Mouse (Mus musculus) ES-Bruce4 (cell line): Measurements from ENCODE around the gene Anks3. TPM values are rescaled to one million over a fixed set of nuclear protein-coding genes. Genes with fewer than 3 reads are reported as not detected.
A peak's percentile ranks its signal among the peaks of the same experiment; 100 is the strongest.

Experiments
- H3K27ac ChIP-seq: 2 replicates; pipeline ENCODE4 v1.5.1; 2012; ENCODE audit warnings: low read length, inconsistent platforms; ENCODE audit not compliant: insufficient read depth
- H3K27me3 ChIP-seq: 2 replicates; pipeline ENCODE4 v1.6.1; 2012; ENCODE audit warnings: mild to moderate bottlenecking, low read length, inconsistent platforms; ENCODE audit not compliant: control insufficient read depth, poor library complexity, insufficient read depth, severe bottlenecking
- H3K36me3 ChIP-seq: 2 replicates; pipeline ENCODE4 v1.6.1; 2012; ENCODE audit warnings: inconsistent platforms, mild to moderate bottlenecking, low read length, moderate library complexity; ENCODE audit not compliant: control insufficient read depth, poor library complexity, insufficient read depth, severe bottlenecking
- H3K4me1 ChIP-seq: one replicate; pipeline ENCODE4 v1.8.1; 2011; ENCODE audit warnings: low read length; ENCODE audit not compliant: control insufficient read depth, insufficient read depth
- H3K4me3 ChIP-seq: 2 replicates; pipeline ENCODE4 v1.5.1; 2011; ENCODE audit warnings: low read depth, mild to moderate bottlenecking, low read length
- H3K9ac ChIP-seq: 2 replicates; pipeline ENCODE4 v1.6.1; 2012; ENCODE audit warnings: low read depth, mild to moderate bottlenecking, inconsistent platforms; ENCODE audit not compliant: poor library complexity, severe bottlenecking
- H3K9me3 ChIP-seq: replicated peaks from 2 replicates; pipeline ENCODE4 v1.6.1; 2012; ENCODE audit warnings: mild to moderate bottlenecking, low read length, inconsistent platforms; ENCODE audit not compliant: control insufficient read depth, poor library complexity, insufficient read depth, severe bottlenecking
- CTCF ChIP-seq: IDR thresholded peaks from one replicate; pipeline ENCODE4 v1.8.1; 2011; ENCODE audit warnings: low read depth, low read length
- EP300 ChIP-seq: IDR thresholded peaks from 2 replicates; pipeline ENCODE4 v1.6.1; 2011; ENCODE audit warnings: low read depth, low read length; ENCODE audit not compliant: insufficient read depth
- POLR2A ChIP-seq: IDR thresholded peaks from one replicate; pipeline ENCODE4 v1.8.1; 2011; ENCODE audit warnings: low read length; ENCODE audit not compliant: insufficient read depth
- polyA plus RNA-seq: library from polyadenylated mRNA; stranded (reverse); fragments of >200 nt; gene quantifications from 2 replicates; pipeline ENCODE4 v1.2.4, GENCODE M21; 2011; ENCODE audit warnings: low read depth; ENCODE audit not compliant: missing spikeins, insufficient read depth, insufficient read length

The Anks3 gene
- polyA plus RNA-seq, 1 experiment, result 28.4 TPM

DNA sequence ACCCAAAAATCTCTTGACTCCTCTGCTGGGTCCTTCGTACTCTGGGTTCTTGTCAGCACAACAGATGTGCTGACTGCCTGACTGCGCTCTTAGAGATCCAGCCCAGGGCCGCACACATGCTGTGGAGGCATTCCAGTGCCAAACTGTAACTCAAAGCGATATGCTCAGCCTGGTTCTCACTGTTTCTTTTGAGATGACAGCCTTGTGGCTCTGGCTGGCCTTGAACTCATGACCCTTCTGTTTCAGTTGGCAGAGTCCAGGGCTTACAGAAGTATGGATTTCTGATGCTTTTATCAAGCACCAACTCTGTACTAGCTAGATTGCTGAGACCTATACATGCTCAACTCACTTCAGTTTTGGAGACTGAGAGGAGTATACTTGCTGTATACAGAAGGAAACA, 29.3 kb upstream of the Anks3 start:
- Histone ChIP-seq H3K4me3 (no peak overlapping the region), H3K9ac (no peak overlapping the region), H3K4me1 (no peaks in the 10 kb centered on the region), H3K36me3 (no peaks in the 10 kb centered on the region), H3K27ac (no peak overlapping the region), H3K27me3 (no peaks in the 10 kb centered on the region), H3K9me3 (no peaks in the 10 kb centered on the region)
- TF ChIP-seq CTCF (no peak), EP300 (no peak), POLR2A (no peak)

DNA sequence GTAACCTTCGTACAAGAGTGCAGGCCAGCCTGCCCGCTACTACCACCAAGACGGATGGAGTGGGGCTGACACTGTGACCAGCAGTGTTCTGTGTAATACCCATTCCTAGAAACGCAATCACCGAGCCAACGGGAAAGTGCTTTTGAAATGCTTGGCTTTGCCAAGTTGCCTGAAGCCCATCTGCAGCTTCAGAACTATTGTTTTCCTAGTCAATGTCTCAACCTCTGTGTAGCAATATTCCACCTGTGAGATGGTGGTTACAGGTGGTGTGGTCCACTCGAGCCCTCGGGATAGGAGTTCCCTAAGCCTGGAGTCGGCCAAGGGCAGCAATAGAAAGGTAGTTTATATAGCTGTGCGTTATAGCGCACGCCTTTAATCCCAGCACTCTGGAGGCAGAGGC, 20.7 kb upstream of the Anks3 start:
- TF ChIP-seq CTCF (no peak), EP300 (no peak), POLR2A (no peak)
- H3K27me3 ChIP-seq, result no peaks in the 10 kb centered on the region
- H3K4me1 ChIP-seq, result no peaks in the 10 kb centered on the region
- H3K9me3 ChIP-seq, result no peaks in the 10 kb centered on the region
- no peak overlapping the region for H3K27ac ChIP-seq
- H3K36me3 ChIP-seq, result no peaks in the 10 kb centered on the region
- H3K9ac ChIP-seq, result no peak overlapping the region
- H3K4me3 ChIP-seq, result no peak overlapping the region

DNA sequence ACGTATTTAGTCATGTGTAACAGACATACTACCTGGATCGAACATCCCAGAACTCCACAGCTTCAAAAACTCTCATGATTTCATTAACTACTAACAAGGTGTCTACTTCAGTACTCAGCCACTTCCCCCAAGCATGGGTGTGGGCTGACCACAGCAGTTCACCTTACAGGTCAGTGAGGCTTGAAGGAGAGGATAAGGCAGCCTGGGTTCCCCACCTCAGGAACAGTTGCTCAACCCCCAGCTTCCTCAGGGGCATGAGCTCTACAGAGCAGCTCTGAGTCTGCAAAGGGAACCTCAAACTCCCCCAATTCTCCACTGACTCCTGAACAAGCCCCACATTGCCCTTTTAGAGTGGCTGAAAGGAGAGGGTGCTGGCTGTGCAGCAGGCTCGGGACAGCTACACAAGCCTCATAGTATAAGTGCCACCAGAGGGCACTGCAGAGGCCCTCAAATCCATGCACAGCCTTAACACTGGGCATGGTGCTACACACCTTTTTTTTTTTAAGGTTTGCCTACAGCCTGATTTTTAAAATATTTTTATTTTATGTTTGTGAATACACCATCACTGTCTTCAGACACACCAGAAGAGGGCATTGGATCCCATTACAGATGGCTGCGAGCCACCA, 15.9 kb upstream of the Anks3 start:
- no peak overlapping the region for H3K9ac ChIP-seq
- H3K27ac ChIP-seq, result no peak overlapping the region
- no peaks in the 10 kb centered on the region for H3K9me3 ChIP-seq
- no peak overlapping the region for H3K4me3 ChIP-seq
- no peaks in the 10 kb centered on the region for H3K27me3 ChIP-seq
- no peaks in the 10 kb centered on the region for H3K36me3 ChIP-seq
- H3K4me1 ChIP-seq, result no peaks in the 10 kb centered on the region
- TF ChIP-seq POLR2A (no peak), EP300 (no peak), CTCF (peak; percentile 64)

DNA sequence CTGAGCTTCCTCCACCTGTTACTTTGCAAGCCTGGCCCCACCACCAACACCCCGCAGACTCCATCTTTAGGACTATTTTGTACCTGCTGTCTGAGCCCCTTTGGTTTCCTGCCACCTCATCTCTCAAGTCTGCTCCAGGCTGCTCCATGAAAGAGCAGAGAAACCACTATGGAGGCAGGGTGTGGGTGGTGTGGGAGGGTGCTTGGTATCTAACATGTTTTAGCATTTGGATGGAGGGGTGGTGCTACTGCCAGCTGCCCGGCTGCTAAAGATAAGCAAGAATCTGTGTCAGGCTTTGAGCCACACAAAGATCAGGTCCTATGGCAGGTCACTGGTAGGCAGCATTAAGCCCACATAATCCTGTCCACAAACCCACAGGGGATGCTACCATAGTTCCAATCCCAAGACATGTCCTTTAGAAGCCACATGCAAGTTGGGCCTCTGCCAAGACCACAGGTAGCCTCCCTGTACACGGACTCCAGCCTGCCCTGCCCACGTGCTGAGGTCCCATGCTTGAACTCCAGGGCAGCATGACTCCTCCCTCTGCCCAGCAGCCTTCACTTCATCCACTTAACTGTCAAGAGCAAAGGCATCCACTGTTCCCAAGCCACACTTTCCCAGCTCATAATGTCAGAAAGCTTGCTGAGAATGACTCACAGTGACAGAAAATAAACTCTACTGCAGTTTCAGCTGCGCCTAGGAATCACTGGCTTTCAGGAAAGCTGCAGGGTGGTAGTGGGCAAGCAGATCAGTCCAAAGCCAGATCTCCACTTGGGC, 14.5 kb upstream of the Anks3 start:
- H3K4me1 ChIP-seq, result no peaks in the 10 kb centered on the region
- TF ChIP-seq POLR2A (no peak), EP300 (no peak), CTCF (no peak)

DNA sequence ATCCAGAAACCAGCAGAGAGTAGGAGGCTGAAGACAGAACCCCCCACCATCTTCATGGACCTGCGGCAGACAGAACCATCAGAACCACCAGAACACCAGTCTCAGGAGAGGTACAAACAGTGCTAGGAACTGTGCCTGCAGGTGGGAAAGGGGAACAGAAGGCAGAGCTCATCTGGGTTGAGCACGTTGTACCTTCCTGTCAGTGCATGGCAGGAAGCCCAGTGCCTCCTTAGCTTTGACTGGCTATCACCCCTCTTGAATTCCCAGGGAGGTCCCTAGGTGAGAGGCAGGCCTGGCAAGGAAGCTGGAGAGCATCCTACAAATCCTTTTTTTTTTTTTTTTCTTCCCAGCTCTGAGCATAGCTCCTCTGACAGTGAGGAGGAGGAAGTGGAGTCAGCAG, 12.2 kb upstream of the Anks3 start:
- H3K4me1 ChIP-seq, result no peaks in the 10 kb centered on the region
- TF ChIP-seq CTCF, result no peak
- TF ChIP-seq POLR2A, result no peak
- TF ChIP-seq EP300, result no peak
- H3K27ac ChIP-seq, result no peak overlapping the region
- no peaks in the 10 kb centered on the region for H3K36me3 ChIP-seq
- H3K27me3 ChIP-seq, result no peaks in the 10 kb centered on the region
- H3K9me3 ChIP-seq, result no peaks in the 10 kb centered on the region
- H3K4me3 ChIP-seq, result no peak overlapping the region
- H3K9ac ChIP-seq, result no peak overlapping the region

More for the DNA sequence above, 14.5 kb upstream of the Anks3 start:
- Histone ChIP-seq H3K4me3 (no peak overlapping the region), H3K27me3 (no peaks in the 10 kb centered on the region), H3K9me3 (no peaks in the 10 kb centered on the region), H3K9ac (no peak overlapping the region), H3K36me3 (no peaks in the 10 kb centered on the region), H3K27ac (no peak overlapping the region)

DNA sequence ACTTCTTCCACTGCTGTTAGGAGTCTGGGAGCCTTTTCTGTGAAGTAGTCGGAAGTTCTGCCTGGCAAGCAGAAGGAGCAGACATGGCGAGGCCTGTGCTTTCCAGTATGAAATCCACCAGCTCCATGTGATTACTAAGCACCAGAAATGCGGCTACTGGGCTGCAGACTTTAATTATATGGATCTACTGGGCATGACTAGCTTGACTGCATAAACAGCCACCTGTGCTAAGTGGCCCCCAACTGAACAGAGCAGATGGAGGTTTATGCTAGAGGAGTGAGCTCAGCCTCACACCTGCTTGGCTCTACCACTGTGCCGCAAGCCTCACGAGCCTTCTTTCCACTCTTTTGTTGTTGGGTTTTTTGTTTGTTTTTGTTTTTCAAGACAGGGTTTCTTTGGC, 10.5 kb upstream of the Anks3 start:
- H3K27me3 ChIP-seq, result no peaks in the 10 kb centered on the region
- no peak overlapping the region for H3K9ac ChIP-seq
- TF ChIP-seq POLR2A, result no peak
- TF ChIP-seq CTCF, result no peak
- TF ChIP-seq EP300, result no peak
- H3K4me1 ChIP-seq, result no peaks in the 10 kb centered on the region
- no peaks in the 10 kb centered on the region for H3K9me3 ChIP-seq
- no peaks in the 10 kb centered on the region for H3K36me3 ChIP-seq
- no peak overlapping the region for H3K27ac ChIP-seq
- no peak overlapping the region for H3K4me3 ChIP-seq
